Mouse (Mus musculus) thymus, adult 2 months (tissue): Measurements from ENCODE around the gene Nbl1. TPM values are rescaled to one million over a fixed set of nuclear protein-coding genes. Genes with fewer than 3 reads are reported as not detected.

Source experiments
- DNase-seq: peaks from one replicate; pipeline ENCODE4 v3.0.0; 2021
- H3K27ac ChIP-seq: fragments of 200-500 bp; 2 replicates; pipeline ENCODE4 v1.5.1; 2012; ENCODE audit warnings: low read length, control low read depth; ENCODE audit not compliant: control insufficient read depth, insufficient read depth
- H3K27me3 ChIP-seq: fragments of 200-500 bp; 2 replicates; pipeline ENCODE4 v1.6.1; 2012; ENCODE audit warnings: mild to moderate bottlenecking, low read length, moderate library complexity, mixed read lengths; ENCODE audit not compliant: control insufficient read depth, insufficient read depth
- H3K36me3 ChIP-seq: fragments of 200-500 bp; 2 replicates; pipeline ENCODE4 v1.6.1; 2012; ENCODE audit warnings: mild to moderate bottlenecking, low read length, moderate library complexity; ENCODE audit not compliant: control insufficient read depth, insufficient read depth
- H3K4me1 ChIP-seq: fragments of 200-500 bp; replicated peaks from 2 replicates; pipeline ENCODE4 v1.6.1; 2012; ENCODE audit warnings: low read length; ENCODE audit not compliant: control insufficient read depth, insufficient read depth
- H3K4me3 ChIP-seq: fragments of 200-500 bp; 2 replicates; pipeline ENCODE4 v1.5.1; 2012; ENCODE audit warnings: mild to moderate bottlenecking, low read length, control low read depth, moderate library complexity; ENCODE audit not compliant: control insufficient read depth, insufficient read depth
- CTCF ChIP-seq: fragments of 200-500 bp; IDR thresholded peaks from 2 replicates; pipeline ENCODE4 v1.5.1; 2012; ENCODE audit warnings: mild to moderate bottlenecking, control low read depth, low read length, moderate library complexity, borderline replicate concordance; ENCODE audit not compliant: control insufficient read depth, poor library complexity, insufficient read depth; ENCODE audit errors: extremely low read depth
- POLR2A ChIP-seq: fragments of 200-500 bp; IDR thresholded peaks from 2 replicates; pipeline ENCODE4 v1.6.1; 2012; ENCODE audit warnings: mild to moderate bottlenecking, low read length, control low read depth, moderate library complexity; ENCODE audit not compliant: control insufficient read depth, poor library complexity, insufficient read depth; ENCODE audit errors: extremely low read depth
- WGBS: fragments of 180-500 bp; shearing (Covaris S2); methylation state at CpG from one replicate; pipeline ENCODE4 v1.1.7; 2018; 5-methylcytosine and 5-hydroxymethylcytosine counted together
- polyA plus RNA-seq: library from polyadenylated mRNA; depleted of rRNA; stranded (reverse); fragments of >200 nt; gene quantifications from 2 replicates; pipeline ENCODE4 v1.2.3, GENCODE M21; 2012

Nbl1 gene
- polyA plus RNA-seq, 1 experiment: 35.7 TPM

DNA sequence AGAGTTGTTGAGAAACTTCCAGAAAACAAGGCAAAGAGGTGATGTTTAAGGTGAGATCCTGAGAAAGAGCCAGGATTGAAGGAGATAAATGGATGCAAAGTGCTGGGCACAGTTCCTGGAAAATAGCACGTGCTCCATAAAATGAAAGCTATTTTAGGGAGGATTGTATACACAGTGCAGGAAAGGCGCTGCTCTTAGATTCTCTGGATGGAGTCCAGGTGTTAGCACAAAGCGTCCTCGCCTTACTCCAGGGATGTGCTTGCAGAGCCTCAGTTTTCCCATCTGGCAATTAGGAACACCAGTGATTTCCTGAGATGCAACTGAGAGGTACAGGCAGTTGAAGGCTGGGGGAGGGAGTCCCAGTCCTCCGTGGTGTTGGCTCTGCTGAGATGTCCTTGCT lies 3.4 kb upstream of the Nbl1 start:
- Histone ChIP-seq H3K27ac (no peak overlapping the region), H3K27me3 (peaks cover 6% of the 10 kb centered on the region; the same call in 1 of the 2 replicates)
- 79% methylated on average over 5 of the region's 5 CpGs for WGBS

DNA sequence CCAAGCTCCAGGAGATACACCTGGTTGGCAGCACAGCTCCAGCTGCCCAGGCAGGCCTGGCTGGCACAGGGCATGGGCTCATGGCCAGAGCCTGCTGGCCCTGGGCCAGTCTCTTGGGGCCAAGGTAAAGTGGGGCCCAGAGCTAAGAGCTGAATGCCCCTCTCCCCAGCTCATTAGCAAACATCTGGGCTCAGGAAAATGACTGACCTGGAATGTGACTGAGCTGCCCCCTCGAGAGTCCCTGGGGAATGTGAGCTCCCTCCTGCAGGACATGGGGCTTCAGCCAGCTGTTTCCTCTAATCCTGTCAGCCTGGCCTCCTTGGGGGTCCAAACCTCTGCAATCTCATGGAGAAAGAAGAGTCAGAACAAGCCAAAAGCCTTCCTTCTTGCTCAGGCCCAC lies 2.6 kb upstream of the Nbl1 start:
- DNase-seq: no peak
- Histone ChIP-seq H3K27me3 (peaks cover 6% of the 10 kb centered on the region; the same call in 1 of the 2 replicates), H3K4me3 (no peak overlapping the region), H3K4me1 (no peaks in the 10 kb centered on the region), H3K27ac (no peak overlapping the region), H3K36me3 (no peaks in the 10 kb centered on the region)
- WGBS: 82% methylated on average over 1 of the region's 1 CpGs
- TF ChIP-seq CTCF (no peak), POLR2A (no peak)

More for the DNA sequence above, 3.4 kb upstream of the Nbl1 start:
- DNase-seq: no peak
- Histone ChIP-seq H3K4me3 (no peak overlapping the region), H3K4me1 (no peaks in the 10 kb centered on the region), H3K36me3 (no peaks in the 10 kb centered on the region)
- TF ChIP-seq POLR2A (no peak), CTCF (no peak)

DNA sequence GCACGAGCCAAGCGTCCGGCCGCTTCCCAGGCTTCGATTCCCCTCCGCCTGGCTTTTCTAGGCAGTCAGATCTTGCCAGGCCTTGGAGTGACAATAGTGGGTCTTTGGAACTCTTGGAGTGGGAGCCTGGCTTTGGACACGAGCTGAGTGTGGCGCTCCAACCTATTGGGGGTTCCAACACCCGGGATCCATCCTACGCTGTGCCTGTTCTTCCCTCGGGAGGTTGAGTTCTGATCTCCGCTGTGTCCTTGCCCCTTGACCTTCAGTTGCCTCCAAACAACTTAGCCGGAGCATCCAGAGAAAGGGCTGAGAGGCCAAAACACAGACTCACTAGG lies 370 bp upstream of the Nbl1 start:
- 58% methylated on average over 13 of the region's 13 CpGs for WGBS

DNA sequence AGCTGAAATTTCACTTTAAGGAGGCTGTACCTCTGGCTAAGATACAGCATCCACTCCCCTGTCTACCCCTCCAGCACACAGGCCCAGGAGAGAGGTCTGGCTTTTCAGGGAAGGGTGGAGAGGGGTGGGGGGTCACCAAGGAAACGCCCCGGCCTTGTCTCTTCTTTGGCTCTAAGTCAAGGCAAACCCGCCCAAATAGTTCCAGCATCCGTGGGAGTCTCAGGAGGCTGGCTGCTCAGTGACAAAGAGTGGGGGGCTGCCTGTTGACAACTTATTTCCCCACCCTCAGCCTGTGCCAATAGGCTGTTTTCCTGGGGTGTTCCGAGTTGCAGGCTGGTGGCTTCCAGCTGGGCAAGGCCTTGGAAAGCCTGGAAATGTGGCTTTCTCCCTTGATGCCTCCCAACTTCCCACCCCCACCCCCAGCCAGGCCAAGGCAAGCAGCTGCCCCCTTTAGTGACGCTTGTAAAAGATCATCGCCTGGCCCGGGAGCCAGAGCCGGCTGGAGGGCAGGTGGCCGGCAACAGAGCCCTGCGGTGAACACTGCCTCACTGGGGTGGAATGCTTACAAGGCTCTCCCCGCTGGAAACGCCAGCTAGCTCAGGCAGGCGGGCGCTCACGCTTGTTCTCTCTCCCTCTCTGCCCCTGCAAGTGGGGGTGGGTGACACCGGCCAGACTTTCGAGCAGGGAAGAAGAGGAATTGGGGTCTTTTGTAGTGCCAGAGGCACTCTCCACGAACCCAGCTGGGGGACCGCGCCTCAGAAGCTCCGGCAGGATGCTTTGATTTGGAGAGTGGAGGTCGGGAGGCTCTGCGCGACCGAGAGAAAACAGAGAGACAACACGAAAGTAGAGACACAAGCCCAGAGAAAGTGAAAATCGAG lies 1.1 kb downstream of the Nbl1 start:
- Histone ChIP-seq H3K4me3 (no peak overlapping the region; the same call in 1 of the 2 replicates), H3K27ac (no peak overlapping the region), H3K4me1 (no peaks in the 10 kb centered on the region), H3K36me3 (no peaks in the 10 kb centered on the region), H3K27me3 (peaks cover 6% of the 10 kb centered on the region; the same call in 1 of the 2 replicates)
- WGBS: 14% methylated on average over 28 of the region's 28 CpGs
- no peak for DNase-seq
- TF ChIP-seq CTCF: no peak
- no peak for TF ChIP-seq POLR2A

More for the DNA sequence above, 370 bp upstream of the Nbl1 start:
- Histone ChIP-seq H3K4me1 (no peaks in the 10 kb centered on the region), H3K27me3 (peaks cover 6% of the 10 kb centered on the region; the same call in 1 of the 2 replicates), H3K4me3 (no peak overlapping the region), H3K36me3 (no peaks in the 10 kb centered on the region), H3K27ac (no peak overlapping the region)
- DNase-seq: no peak
- TF ChIP-seq POLR2A (no peak), CTCF (no peak)

DNA sequence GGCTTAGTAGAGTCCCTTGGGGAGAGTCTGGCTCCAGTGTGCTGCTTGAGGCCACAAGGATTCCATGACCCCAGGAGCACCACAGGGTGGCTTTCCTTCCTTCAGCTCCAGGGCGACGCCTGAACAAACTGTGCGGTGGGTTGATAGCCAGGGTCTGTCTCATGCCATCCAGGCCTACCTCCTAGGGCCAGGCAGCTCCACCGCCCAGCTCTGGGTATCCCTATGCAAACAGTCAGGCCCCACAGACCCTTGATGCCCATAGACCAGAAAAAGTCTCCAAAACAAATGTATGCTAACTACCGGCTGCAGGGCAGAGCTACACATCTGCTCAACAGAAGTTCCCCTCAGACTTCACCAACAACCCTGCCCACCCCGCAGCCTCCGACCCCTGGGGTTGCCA lies 1.7 kb downstream of the Nbl1 start:
- no peak for TF ChIP-seq CTCF
- TF ChIP-seq POLR2A: no peak
- DNase-seq: no peak
- 63% methylated on average over 7 of the region's 7 CpGs for WGBS
- H3K4me1 ChIP-seq: no peaks in the 10 kb centered on the region
- no peak overlapping the region for H3K27ac ChIP-seq
- H3K27me3 ChIP-seq: peaks cover 6% of the 10 kb centered on the region; the same call in 1 of the 2 replicates
- H3K4me3 ChIP-seq: no peak overlapping the region
- H3K36me3 ChIP-seq: no peaks in the 10 kb centered on the region

DNA sequence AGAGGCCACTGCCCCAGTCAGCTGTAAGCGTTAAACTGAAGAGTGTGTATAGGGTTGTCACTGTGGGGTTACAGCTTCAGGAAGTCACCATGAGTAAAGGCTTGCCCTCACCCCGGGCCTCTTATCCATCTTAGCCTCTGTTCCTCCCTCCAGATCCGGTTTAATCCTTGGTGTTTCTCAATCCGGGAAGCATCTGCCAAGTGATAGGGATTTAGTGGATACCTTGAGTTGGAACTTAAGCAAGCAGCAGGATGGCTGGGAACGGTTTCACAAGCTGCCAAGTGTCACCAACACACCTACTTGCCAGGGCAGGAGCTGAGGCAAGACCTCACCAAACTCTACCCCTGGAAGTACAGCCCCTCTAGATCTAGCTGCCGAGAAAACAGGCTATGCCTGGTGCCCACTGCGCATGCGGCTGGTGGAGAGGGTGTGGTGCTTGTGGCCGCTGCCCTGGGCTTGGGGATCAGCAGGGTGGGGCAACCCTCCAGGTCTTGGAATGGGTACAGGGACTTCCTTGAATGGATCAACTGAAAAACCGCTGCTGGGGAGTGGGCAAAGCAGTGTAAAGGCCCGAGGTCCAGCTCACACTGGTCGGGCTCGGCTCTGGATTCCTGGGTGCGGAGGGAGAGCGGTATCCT lies 2.4 kb downstream of the Nbl1 start:
- no peaks in the 10 kb centered on the region for H3K36me3 ChIP-seq
- H3K27me3 ChIP-seq: peaks cover 6% of the 10 kb centered on the region; the same call in 1 of the 2 replicates
- 83% methylated on average over 15 of the region's 15 CpGs for WGBS
- H3K4me3 ChIP-seq: no peak overlapping the region
- no peak for DNase-seq
- no peak overlapping the region for H3K27ac ChIP-seq
- no peak for TF ChIP-seq POLR2A
- no peak for TF ChIP-seq CTCF
- no peaks in the 10 kb centered on the region for H3K4me1 ChIP-seq
